Mouse (Mus musculus): ENCODE data around the gene Gm21293. TPM values are rescaled to one million over a fixed set of nuclear protein-coding genes. Genes with fewer than 3 reads are reported as not detected.
"Not testable (repeated sequence)": the region's sequence is repeated elsewhere in the genome, so short reads cannot be mapped to it uniquely, and the experiment has no call there.

The Gm21293 gene
- not detected in 2 replicates for polyA plus RNA-seq (2016; fragmentation: Nextera tagmentation; extraction: Ambion mirVana)

DNA sequence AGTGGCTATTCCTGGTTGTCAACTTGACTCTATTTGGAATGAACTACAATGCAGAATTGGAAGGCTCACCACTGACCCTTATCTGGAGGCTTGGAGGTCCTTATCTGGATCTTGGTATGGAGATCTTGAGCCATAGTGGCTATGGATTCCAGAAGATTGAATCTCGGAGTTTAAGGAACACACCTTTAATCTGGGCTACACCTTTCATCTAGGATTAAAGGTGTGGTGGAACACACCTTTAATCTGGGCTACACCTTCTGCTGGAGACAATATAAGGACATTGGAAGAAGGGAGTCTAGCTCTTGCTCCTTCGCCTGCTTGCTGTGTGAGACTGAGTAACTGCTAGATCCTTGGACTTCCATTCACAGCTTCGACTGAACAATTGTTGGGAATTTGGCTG, at the start of gene Gm21293:
Gene Gm21293, plus strand, starts transcription at position 301 of the 400 bp plus-strand sequence.
- H3K9ac ChIP-seq; H3K4me1 ChIP-seq; H3K36me3 ChIP-seq; H3K4me2 ChIP-seq (replicated peaks); H3K27me3 ChIP-seq; ATAC-seq (ENCODE audit: insufficient number of reproducible peaks, insufficient read depth, low FRiP score, low TSS enrichment); H3K4me3 ChIP-seq; H3K27ac ChIP-seq; H3K9me3 ChIP-seq: not testable (repeated sequence)
- WGBS: no CpG with 5 or more reads among the region's 3 CpGs

DNA sequence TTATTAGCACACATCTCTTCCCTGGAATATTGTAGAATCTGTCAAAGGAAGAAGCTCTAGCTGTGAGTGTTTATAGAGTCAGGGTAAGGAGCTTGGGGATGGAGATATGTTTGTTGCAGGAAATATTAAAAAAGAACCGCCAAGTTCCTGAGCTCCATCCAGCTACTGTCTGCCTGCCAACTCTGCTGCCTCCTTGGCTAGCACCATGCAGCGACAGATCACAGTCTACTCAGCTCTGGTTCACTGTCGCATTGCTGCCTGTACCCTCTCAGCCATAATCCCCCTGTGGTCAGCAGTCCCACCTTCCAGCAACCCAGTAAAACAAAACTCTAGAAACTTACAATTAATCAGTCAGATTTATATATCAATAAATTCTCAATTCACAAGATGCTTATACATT, 32.7 kb upstream of the Gm21293 start:
- H3K4me2 ChIP-seq (replicated peaks): no peak overlapping the region
- H3K27me3 ChIP-seq: no peaks in the 10 kb centered on the region
- H3K4me1 ChIP-seq: no peaks in the 10 kb centered on the region
- ATAC-seq (ENCODE audit: insufficient number of reproducible peaks, insufficient read depth, low FRiP score, low TSS enrichment): no peak
- no peak overlapping the region for H3K27ac ChIP-seq
- H3K9me3 ChIP-seq: no peaks in the 10 kb centered on the region
- no peak overlapping the region for H3K9ac ChIP-seq
- 79% methylated on average over 3 of the region's 3 CpGs for WGBS
- no peak overlapping the region for H3K4me3 ChIP-seq
- H3K36me3 ChIP-seq: no peaks in the 10 kb centered on the region

DNA sequence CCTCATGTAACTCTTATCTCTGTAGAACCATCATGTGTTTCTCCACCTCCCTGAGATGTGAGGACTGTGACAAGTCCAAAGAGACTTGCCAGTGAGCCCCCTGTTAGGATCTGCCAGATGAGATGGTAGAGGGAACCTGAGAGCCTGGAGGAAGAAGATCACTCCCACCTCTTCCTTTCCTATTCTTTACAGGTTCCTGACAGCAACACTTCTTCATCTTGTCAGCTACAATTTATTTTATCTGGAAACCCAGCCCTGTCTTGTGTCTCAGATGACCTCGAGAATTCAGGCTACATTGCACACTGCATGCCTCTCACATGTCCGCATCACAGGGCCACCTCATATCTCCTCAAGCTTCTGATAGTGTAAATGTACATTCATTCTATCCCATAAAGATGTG, 24.5 kb upstream of the Gm21293 start:
- WGBS: 74% methylated on average over 2 of the region's 2 CpGs
- no peak overlapping the region for H3K27ac ChIP-seq
- no peaks in the 10 kb centered on the region for H3K27me3 ChIP-seq
- H3K36me3 ChIP-seq: no peaks in the 10 kb centered on the region
- no peaks in the 10 kb centered on the region for H3K4me1 ChIP-seq
- H3K9me3 ChIP-seq: no peaks in the 10 kb centered on the region
- no peak for ATAC-seq (ENCODE audit: insufficient number of reproducible peaks, insufficient read depth, low FRiP score, low TSS enrichment)
- no peak overlapping the region for H3K4me3 ChIP-seq
- no peak overlapping the region for H3K4me2 ChIP-seq (replicated peaks)
- no peak overlapping the region for H3K9ac ChIP-seq

DNA sequence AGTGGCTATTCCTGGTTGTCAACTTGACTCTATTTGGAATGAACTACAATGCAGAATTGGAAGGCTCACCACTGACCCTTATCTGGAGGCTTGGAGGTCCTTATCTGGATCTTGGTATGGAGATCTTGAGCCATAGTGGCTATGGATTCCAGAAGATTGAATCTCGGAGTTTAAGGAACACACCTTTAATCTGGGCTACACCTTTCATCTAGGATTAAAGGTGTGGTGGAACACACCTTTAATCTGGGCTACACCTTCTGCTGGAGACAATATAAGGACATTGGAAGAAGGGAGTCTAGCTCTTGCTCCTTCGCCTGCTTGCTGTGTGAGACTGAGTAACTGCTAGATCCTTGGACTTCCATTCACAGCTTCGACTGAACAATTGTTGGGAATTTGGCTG, 8.4 kb downstream of the Gm21293 start, which contains the start of gene Gm6763:
Gene Gm6763, plus strand, starts transcription at position 301 of the 400 bp plus-strand sequence.
- WGBS: no CpG with 5 or more reads among the region's 3 CpGs
- H3K4me1 ChIP-seq; H3K36me3 ChIP-seq; H3K4me3 ChIP-seq; H3K9me3 ChIP-seq; H3K9ac ChIP-seq; H3K4me2 ChIP-seq (replicated peaks); H3K27me3 ChIP-seq; ATAC-seq (ENCODE audit: insufficient number of reproducible peaks, insufficient read depth, low FRiP score, low TSS enrichment); H3K27ac ChIP-seq: not testable (repeated sequence)

DNA sequence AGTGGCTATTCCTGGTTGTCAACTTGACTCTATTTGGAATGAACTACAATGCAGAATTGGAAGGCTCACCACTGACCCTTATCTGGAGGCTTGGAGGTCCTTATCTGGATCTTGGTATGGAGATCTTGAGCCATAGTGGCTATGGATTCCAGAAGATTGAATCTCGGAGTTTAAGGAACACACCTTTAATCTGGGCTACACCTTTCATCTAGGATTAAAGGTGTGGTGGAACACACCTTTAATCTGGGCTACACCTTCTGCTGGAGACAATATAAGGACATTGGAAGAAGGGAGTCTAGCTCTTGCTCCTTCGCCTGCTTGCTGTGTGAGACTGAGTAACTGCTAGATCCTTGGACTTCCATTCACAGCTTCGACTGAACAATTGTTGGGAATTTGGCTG, 16.9 kb downstream of the Gm21293 start, which contains the start of gene Gm8764:
Gene Gm8764, plus strand, starts transcription at position 301 of the 400 bp plus-strand sequence.
- H3K9me3 ChIP-seq; ATAC-seq (ENCODE audit: insufficient number of reproducible peaks, insufficient read depth, low FRiP score, low TSS enrichment); H3K4me1 ChIP-seq; H3K9ac ChIP-seq; H3K36me3 ChIP-seq; H3K27ac ChIP-seq; H3K27me3 ChIP-seq; H3K4me2 ChIP-seq (replicated peaks); H3K4me3 ChIP-seq: not testable (repeated sequence)
- no CpG with 5 or more reads among the region's 3 CpGs for WGBS

DNA sequence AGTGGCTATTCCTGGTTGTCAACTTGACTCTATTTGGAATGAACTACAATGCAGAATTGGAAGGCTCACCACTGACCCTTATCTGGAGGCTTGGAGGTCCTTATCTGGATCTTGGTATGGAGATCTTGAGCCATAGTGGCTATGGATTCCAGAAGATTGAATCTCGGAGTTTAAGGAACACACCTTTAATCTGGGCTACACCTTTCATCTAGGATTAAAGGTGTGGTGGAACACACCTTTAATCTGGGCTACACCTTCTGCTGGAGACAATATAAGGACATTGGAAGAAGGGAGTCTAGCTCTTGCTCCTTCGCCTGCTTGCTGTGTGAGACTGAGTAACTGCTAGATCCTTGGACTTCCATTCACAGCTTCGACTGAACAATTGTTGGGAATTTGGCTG, 25.4 kb downstream of the Gm21293 start, which contains the start of gene Gm21304:
Gene Gm21304, plus strand, starts transcription at position 301 of the 400 bp plus-strand sequence.
- not testable (repeated sequence) for H3K4me3 ChIP-seq; H3K9ac ChIP-seq; H3K27me3 ChIP-seq; H3K9me3 ChIP-seq; ATAC-seq (ENCODE audit: insufficient number of reproducible peaks, insufficient read depth, low FRiP score, low TSS enrichment); H3K27ac ChIP-seq; H3K4me2 ChIP-seq (replicated peaks); H3K36me3 ChIP-seq; H3K4me1 ChIP-seq
- no CpG with 5 or more reads among the region's 3 CpGs for WGBS

DNA sequence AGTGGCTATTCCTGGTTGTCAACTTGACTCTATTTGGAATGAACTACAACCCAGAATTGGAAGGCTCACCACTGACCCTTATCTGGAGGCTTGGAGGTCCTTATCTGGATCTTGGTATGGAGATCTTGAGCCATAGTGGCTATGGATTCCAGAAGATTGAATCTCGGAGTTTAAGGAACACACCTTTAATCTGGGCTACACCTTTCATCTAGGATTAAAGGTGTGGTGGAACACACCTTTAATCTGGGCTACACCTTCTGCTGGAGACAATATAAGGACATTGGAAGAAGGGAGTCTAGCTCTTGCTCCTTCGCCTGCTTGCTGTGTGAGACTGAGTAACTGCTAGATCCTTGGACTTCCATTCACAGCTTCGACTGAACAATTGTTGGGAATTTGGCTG, 33.9 kb downstream of the Gm21293 start, which contains the start of gene Gm21312:
Gene Gm21312, plus strand, starts transcription at position 301 of the 400 bp plus-strand sequence.
- not testable (repeated sequence) for H3K9me3 ChIP-seq; H3K4me1 ChIP-seq; H3K4me3 ChIP-seq; ATAC-seq (ENCODE audit: insufficient number of reproducible peaks, insufficient read depth, low FRiP score, low TSS enrichment); H3K27me3 ChIP-seq; H3K4me2 ChIP-seq (replicated peaks); H3K36me3 ChIP-seq; H3K9ac ChIP-seq; H3K27ac ChIP-seq
- no CpG with 5 or more reads among the region's 3 CpGs for WGBS

DNA sequence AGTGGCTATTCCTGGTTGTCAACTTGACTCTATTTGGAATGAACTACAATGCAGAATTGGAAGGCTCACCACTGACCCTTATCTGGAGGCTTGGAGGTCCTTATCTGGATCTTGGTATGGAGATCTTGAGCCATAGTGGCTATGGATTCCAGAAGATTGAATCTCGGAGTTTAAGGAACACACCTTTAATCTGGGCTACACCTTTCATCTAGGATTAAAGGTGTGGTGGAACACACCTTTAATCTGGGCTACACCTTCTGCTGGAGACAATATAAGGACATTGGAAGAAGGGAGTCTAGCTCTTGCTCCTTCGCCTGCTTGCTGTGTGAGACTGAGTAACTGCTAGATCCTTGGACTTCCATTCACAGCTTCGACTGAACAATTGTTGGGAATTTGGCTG, 42.4 kb downstream of the Gm21293 start, which contains the start of gene Gm20765:
Gene Gm20765, plus strand, starts transcription at position 301 of the 400 bp plus-strand sequence.
- not testable (repeated sequence) for H3K27ac ChIP-seq; ATAC-seq (ENCODE audit: insufficient number of reproducible peaks, insufficient read depth, low FRiP score, low TSS enrichment); H3K36me3 ChIP-seq; H3K9ac ChIP-seq; H3K4me3 ChIP-seq; H3K27me3 ChIP-seq; H3K9me3 ChIP-seq; H3K4me1 ChIP-seq; H3K4me2 ChIP-seq (replicated peaks)
- no CpG with 5 or more reads among the region's 3 CpGs for WGBS

DNA sequence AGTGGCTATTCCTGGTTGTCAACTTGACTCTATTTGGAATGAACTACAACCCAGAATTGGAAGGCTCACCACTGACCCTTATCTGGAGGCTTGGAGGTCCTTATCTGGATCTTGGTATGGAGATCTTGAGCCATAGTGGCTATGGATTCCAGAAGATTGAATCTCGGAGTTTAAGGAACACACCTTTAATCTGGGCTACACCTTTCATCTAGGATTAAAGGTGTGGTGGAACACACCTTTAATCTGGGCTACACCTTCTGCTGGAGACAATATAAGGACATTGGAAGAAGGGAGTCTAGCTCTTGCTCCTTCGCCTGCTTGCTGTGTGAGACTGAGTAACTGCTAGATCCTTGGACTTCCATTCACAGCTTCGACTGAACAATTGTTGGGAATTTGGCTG, 51.0 kb downstream of the Gm21293 start, which contains the start of gene Gm4340:
Gene Gm4340, plus strand, starts transcription at position 301 of the 400 bp plus-strand sequence.
- not testable (repeated sequence) for H3K4me1 ChIP-seq; H3K9me3 ChIP-seq; H3K4me2 ChIP-seq (replicated peaks); H3K36me3 ChIP-seq; H3K9ac ChIP-seq; H3K27ac ChIP-seq; H3K27me3 ChIP-seq; H3K4me3 ChIP-seq; ATAC-seq (ENCODE audit: insufficient number of reproducible peaks, insufficient read depth, low FRiP score, low TSS enrichment)
- no CpG with 5 or more reads among the region's 3 CpGs for WGBS

Other genes with a start within 250 kb of the Gm21293 start
- gene Gm6763, start 8.5 kb downstream of the Gm21293 start, polyA plus RNA-seq (2016; fragmentation: Nextera tagmentation; extraction: Ambion mirVana): not detected in 2 replicates
- not detected in 2 replicates for gene Gm8764, start 17.0 kb downstream of the Gm21293 start, polyA plus RNA-seq (2016; fragmentation: Nextera tagmentation; extraction: Ambion mirVana)
- not detected in 2 replicates for gene Gm21304, start 25.5 kb downstream of the Gm21293 start, polyA plus RNA-seq (2016; fragmentation: Nextera tagmentation; extraction: Ambion mirVana)
- not detected in 2 replicates for gene Gm21312, start 34.0 kb downstream of the Gm21293 start, polyA plus RNA-seq (2016; fragmentation: Nextera tagmentation; extraction: Ambion mirVana)
- gene Gm20765, start 42.5 kb downstream of the Gm21293 start, polyA plus RNA-seq (2016; fragmentation: Nextera tagmentation; extraction: Ambion mirVana): not detected in 2 replicates
- gene Gm4340, start 51.1 kb downstream of the Gm21293 start, polyA plus RNA-seq (2016; fragmentation: Nextera tagmentation; extraction: Ambion mirVana): not detected in 2 replicates

All from embryonic facial prominence, embryonic 12.5 days (tissue).